Mouse (Mus musculus) gastrocnemius, adult 8-10 months (tissue): ENCODE measurements around the gene Tiam1. TPM values are rescaled to one million over a fixed set of nuclear protein-coding genes. Genes with fewer than 3 reads are reported as not detected.

Experiments used
- DNase-seq, 2 experiments: peaks; one replicate each; pipeline ENCODE4 v3.0.0; 2022; ENCODE audit warnings: low spot score in 2 of 2
- total RNA-seq, 4 experiments: library from RNA; stranded (reverse); gene quantifications; 2 replicates each; pipeline ENCODE4 v1.2.4; 2022

Tiam1 gene
- total RNA-seq, 4 experiments from 2014 or later = 2.9 to 14.0 (median 7.2) TPM

GRCm38 (mm10) chr16:89848179-89848578, 295.4 kb downstream of the Tiam1 start:
- no peak for DNase-seq

- no peak for DNase-seq
These were observed 298.1 kb downstream of the Tiam1 start for GRCm38 (mm10) chr16:89845461-89845860.

DNA sequence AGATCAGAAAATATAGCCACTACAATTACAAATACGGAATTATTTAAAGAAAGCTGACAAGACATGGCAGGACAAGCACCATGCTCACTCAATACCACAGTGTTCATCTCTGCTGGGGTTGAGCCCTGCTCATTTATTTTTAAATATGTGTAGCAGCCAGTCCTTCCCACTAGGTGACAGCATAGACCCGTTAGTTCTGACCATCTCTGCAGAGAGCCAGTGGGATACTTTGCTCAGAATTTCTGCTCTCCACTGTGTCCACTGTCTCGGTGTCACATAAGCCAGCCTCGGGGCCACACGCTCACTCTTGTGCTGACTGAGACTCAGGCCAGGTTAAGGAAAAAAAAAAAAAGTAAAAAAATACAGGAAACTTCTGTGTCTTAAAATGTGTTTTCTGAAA, 299.0 kb downstream of the Tiam1 start:
- no peak for DNase-seq

- no peak for DNase-seq
These were observed 301.7 kb downstream of the Tiam1 start for GRCm38 (mm10) chr16:89841894-89842293.

- DNase-seq = no peak
These were observed 303.2 kb downstream of the Tiam1 start for GRCm38 (mm10) chr16:89840361-89840760.

GRCm38 (mm10) chr16:89839829-89840228, 303.7 kb downstream of the Tiam1 start:
- no peak for DNase-seq

GRCm38 (mm10) chr16:89837096-89837495, 306.5 kb downstream of the Tiam1 start:
- no peak for DNase-seq

GRCm38 (mm10) chr16:89835551-89835950, 308.0 kb downstream of the Tiam1 start:
- no peak for DNase-seq

GRCm38 (mm10) chr16:89833011-89833410, 310.6 kb downstream of the Tiam1 start:
- no peak for DNase-seq

- DNase-seq = no peak
These were observed 312.4 kb downstream of the Tiam1 start for GRCm38 (mm10) chr16:89831172-89831571.

DNA sequence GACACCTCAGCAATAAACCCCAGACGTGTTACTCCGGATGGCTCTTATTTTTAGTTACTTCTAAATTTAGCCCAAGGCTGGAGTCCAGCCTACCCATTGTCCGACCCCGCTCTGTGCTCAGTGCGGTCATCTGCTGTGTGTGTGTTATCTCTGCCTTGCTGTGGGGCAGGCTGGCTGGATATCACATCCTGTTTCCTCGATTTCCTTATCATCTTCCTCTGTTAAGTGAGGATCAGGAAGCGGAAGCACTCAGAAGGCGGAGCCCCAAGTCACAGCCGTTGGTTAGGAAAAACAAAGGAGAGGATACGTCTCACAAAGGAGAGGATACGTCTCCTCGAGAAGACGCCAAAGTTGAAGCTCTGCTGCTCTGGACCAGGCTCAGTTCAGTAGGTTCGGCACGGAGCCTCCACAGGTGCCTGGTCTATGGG, 313.3 kb downstream of the Tiam1 start:
- DNase-seq = no peak

DNA sequence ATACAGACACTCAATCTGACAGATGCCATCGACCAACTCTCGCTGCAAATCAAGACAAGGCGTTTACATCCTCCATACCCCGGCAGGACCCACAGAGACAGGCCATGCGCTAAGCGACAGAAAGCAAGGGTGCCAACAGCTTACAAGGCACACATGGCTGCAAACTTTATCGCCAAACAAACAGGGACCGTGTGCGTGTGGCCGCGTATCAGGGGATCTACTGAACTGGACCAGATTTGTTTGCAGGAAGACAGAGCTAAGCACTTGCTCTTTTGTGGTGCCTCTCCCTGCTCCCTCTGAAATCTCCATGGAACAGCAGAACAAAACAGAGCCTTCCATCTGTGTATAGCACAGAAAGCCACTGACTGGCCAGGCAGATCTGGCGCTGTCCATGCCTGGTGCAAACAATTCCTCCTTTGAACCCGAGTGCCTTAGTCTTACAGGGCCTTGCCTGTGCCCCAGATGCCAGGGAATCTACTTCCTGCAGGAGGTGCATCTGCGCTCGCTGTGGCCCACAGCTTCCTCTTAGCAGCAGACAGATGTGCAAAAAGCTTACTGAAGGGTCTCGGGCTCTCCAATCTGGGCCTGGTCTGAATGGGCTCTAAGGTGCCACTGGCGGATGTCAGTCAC, 316.0 kb downstream of the Tiam1 start:
- DNase-seq = no peak

- DNase-seq = no peak
These were observed 317.7 kb downstream of the Tiam1 start for GRCm38 (mm10) chr16:89825875-89826274.

DNA sequence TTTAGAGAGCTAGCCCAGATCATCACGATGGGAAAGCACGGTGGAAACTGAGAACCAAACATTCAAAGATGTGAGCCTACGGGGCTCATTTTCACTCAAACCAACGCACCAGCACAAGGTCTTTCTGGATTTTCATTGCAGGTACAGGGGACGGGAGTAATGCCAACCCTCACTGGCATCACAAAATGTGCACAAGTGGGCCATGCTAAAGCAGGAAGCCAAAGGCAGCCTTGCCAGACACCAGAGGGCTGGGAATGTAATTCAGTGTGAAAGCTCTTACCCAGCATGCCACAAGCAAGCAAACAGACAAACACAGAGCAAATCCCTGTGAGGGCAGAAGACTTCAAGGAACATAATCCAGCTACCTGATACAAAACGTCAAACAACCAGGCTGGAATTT, 320.7 kb downstream of the Tiam1 start:
- DNase-seq = no peak

DNA sequence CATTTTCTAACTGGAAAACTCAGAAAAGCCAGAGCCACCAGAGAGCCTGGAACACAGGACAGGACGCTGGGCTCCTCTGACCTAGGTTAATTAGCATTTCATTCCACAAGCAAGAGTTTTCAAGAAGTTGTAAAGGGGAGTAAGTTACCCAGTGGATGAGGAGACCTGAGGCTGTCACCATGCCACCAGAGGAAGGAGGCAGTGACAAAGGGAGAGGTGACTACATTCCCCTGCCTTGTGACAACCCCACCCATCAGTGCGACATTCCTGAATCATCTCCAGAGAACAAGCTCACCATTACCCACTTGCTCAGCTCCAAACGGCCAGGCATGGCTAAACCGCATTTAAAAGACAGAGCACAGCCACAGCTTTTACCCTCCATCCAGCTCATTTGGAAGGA, 324.9 kb downstream of the Tiam1 start:
- no peak for DNase-seq

- DNase-seq = no peak
These were observed 325.5 kb downstream of the Tiam1 start for GRCm38 (mm10) chr16:89817861-89818630.

DNA sequence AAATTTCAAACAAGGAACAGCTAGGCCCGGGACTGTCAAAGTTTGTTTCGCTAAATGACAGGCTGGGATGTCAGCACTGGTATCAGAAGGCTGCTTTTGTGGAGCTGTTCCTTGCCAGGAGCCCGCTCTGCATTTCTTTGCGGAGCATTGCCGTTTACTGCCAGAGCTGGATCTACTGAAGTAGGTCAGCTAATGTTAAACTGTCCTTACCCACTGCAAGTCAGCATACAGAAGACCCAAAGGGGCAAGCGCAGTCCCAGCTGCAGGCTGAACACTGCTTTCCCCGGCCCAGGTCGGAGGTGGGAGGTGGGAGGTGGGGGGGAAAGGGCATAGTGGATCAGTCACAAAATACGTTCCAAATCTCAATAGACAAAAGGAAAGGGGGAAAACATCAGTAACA, 326.3 kb downstream of the Tiam1 start:
- no peak for DNase-seq

- DNase-seq = no peak
These were observed 326.9 kb downstream of the Tiam1 start for GRCm38 (mm10) chr16:89816506-89817172.

- DNase-seq = no peak
These were observed 330.0 kb downstream of the Tiam1 start for GRCm38 (mm10) chr16:89813536-89813935.

DNA sequence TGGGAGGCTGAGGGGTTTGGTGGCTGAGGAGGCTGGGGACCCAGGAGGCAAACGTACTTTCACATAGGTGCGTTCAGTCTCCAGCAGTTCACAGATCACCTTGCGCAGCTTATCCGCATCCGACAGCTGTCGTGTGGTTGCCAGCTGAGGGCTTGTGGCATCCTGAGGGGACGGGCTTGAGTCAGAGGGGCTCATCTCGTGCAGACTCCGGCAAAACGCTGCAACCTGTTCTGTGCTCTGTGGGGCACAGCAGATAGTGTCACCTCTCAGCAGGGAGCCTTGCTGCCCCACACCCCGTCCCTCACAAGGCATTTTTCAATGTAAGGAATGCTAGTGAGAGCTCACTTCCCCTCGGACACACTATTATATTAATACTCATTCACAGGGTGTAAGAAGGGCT, 330.7 kb downstream of the Tiam1 start:
- DNase-seq = no peak

DNA sequence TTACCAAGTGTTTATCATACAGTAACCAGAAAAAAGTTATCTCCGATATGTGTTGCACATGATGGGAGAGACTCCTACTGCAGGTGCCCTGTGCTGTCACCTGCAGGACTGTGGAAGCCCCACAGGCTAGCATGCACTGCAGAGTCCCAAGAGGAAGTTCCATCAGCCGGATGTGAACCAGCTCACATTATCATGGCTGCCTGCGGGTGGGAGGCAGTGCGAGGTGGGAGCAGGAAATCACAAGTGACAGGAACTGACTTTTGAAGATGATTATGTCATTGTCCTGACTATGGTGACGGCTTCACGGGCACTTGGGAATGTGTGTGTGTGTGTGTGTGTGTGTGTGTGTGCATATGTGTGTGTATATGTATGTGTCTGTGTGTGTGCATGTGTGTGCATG, 333.2 kb downstream of the Tiam1 start:
- no peak for DNase-seq

DNA sequence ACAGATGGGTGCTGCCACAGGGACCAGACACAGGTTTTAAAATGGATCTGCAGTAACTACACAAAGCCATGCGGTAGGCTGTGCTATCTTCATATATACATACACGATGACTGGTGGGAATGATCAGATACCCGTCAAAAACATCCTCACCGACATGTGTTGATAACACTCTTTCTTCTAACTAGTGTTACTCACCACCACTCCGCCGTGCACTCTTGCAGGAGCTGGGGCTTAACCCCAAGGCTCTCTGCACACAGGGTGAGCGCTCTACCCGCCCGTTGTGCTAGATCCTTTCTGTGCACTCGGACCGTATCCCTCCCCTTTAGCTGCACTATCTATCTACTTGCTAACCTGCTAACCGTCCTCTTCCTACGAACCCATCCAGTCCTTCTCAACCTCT, 335.4 kb downstream of the Tiam1 start:
- no peak for DNase-seq

DNA sequence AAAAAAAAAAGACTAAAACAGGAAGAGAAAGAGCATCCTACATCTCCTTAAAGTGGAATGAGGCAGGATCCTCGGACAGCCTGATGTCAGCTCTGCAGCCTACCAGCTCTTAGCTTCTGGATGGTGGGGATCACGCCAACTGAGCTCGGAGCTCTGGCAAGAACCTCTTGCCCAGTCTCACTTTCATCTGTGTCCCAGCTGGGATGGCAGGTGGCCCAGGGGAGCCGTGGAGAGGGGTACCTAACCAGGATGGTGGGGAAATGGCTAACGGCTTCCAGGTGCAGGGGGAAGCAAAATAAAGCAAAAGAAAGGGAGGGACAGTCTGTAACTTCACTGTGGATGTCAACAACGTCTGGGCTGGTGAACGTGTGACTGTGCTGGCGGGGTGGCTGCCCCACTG, 337.6 kb downstream of the Tiam1 start:
- DNase-seq = no peak
